Comparison of ENCODE assay signal across 8 mouse cellular contexts in genomic region chr7:126503273-126503878, GRCm38 (mm10). TPM values are rescaled to one million over a fixed set of nuclear protein-coding genes. Genes with fewer than 3 reads are reported as not detected.
DNase-seq lines count a peak whose midpoint lies in the region; ATAC-seq and TF ChIP-seq lines count a peak whose summit lies in the region.

Gene Atxn2l (minus strand): TSS chr7:126503437.

- ATAC-seq in activated CD4-positive, CD25-positive, alpha-beta regulatory T cell, adult 4 months: peak; percentile 85

- peak; percentile 21; the same call in 1 of the 2 replicates for TF ChIP-seq CTCF in cortical plate, adult 2 months (IDR thresholded peaks at IDR 0.05; ENCODE audit: extremely low read depth, insufficient read depth, low read length)

- H3K27ac ChIP-seq in cortical plate, adult 2 months (ENCODE audit: insufficient read depth, low read length): peak within 1 kb of the TSS; percentile 97

- H3K4me3 ChIP-seq in cortical plate, adult 2 months (ENCODE audit: insufficient read depth, low read length): peak within 1 kb of the TSS; percentile 55
- H3K4me3 ChIP-seq in megakaryocyte, embryonic 14.5 days (replicated peaks): peak within 1 kb of the TSS; percentile 96

- H3K27me3 ChIP-seq in megakaryocyte, embryonic 14.5 days (replicated peaks): no peaks in the 10 kb centered on the region

- TF ChIP-seq POLR2A in cortical plate, adult 2 months (IDR thresholded peaks at IDR 0.05; ENCODE audit: extremely low read depth, insufficient read depth, low read length): 0 out of 2 replicates have a peak, but pooled peaks have one; percentile 34

- no peaks in the 10 kb centered on the region for H3K4me1 ChIP-seq in cortical plate, adult 2 months (ENCODE audit: control insufficient read depth, insufficient read depth, low read length)
- H3K4me1 ChIP-seq in megakaryocyte, embryonic 14.5 days: peaks cover 46% of the 10 kb centered on the region

- peak; percentile 95 to 98 for DNase-seq in gastrocnemius, adult 8-10 months (ENCODE audit: low spot score in 2 of 2)
- peak; percentile 92 for DNase-seq in hindlimb bud, embryonic 11.5 days (ENCODE audit: extremely low spot score, low read depth, low spot score)
- DNase-seq in left cerebral cortex, adult 8-10 months (ENCODE audit: low spot score in 2 of 2): peak; percentile 97 to 98
- DNase-seq in right cerebral cortex, postnatal 10 days (ENCODE audit: low spot score in 2 of 2): peak; percentile 99
- peak; percentile 98 for DNase-seq in urinary bladder, postnatal 25 days (ENCODE audit: low spot score)

- peaks cover 30% of the 10 kb centered on the region for H3K36me3 ChIP-seq in megakaryocyte, embryonic 14.5 days (replicated peaks; ENCODE audit: low read length)

- H3K9me3 ChIP-seq in megakaryocyte, embryonic 14.5 days: no peaks in the 10 kb centered on the region

RNA-seq across cellular contexts. Expression of gene Atxn2l, which starts in this region (rescaled TPM):
- 10 to 100 TPM; 14.7 to 18.8 TPM for polyA plus RNA-seq in activated CD4-positive, CD25-positive, alpha-beta regulatory T cell, adult 4 months (2017; shearing (Covaris generic))
- 119 and 129 TPM in 2 replicates for polyA plus RNA-seq in cortical plate, adult 2 months (2012; rRNA removed)
- total RNA-seq in gastrocnemius, adult 8-10 months (2022): 10 to 100 TPM; 25.4 to 32.4 (median 29.9) TPM
- 100 to 1,000 TPM in 3 of 4 experiments, 10 to 100 TPM in 1; 98.1 to 122 (median 112) TPM for total RNA-seq in left cerebral cortex, adult 8-10 months (2022)
- polyA plus RNA-seq in megakaryocyte, embryonic 14.5 days (2012; ENCODE audit: insufficient read depth, low replicate concordance): 956 and 1,090 TPM in 2 replicates

Comparison
In these comparisons a context has a peak if more than half of its experiments do, and no peak if none do; other contexts are left out.
1. Peak in every context shown above with its lines: DNase-seq, ATAC-seq, H3K4me3 ChIP-seq and H3K27ac ChIP-seq.